Mouse (Mus musculus): ENCODE data around the gene Cldn1. TPM values are rescaled to one million over a fixed set of nuclear protein-coding genes. Genes with fewer than 3 reads are reported as not detected.

Gene Cldn1
- polyA plus RNA-seq, 1 experiment = 2.9 TPM

- no peaks in the 10 kb centered on the region; the same call in 1 of the 2 replicates for H3K4me1 ChIP-seq (ENCODE audit: control insufficient read depth, insufficient read depth, insufficient read length, low read length)
- H3K4me3 ChIP-seq (ENCODE audit: insufficient read depth, low read depth, low read length) = no peak overlapping the region
- no peak overlapping the region for H3K27ac ChIP-seq (replicated peaks; ENCODE audit: low read depth, low read length)
Observed at GRCm38 (mm10) chr16:26357863-26358780, 13.5 kb downstream of the Cldn1 start.

- H3K4me1 ChIP-seq (ENCODE audit: control insufficient read depth, insufficient read depth, insufficient read length, low read length) = no peaks in the 10 kb centered on the region; the same call in 1 of the 2 replicates
- H3K4me3 ChIP-seq (ENCODE audit: insufficient read depth, low read depth, low read length) = no peak overlapping the region
- no peak overlapping the region for H3K27ac ChIP-seq (replicated peaks; ENCODE audit: low read depth, low read length)
Observed at GRCm38 (mm10) chr16:26355513-26355912, 16.1 kb downstream of the Cldn1 start.

- no peaks in the 10 kb centered on the region for H3K4me1 ChIP-seq (ENCODE audit: control insufficient read depth, insufficient read depth, insufficient read length, low read length)
- H3K27ac ChIP-seq (replicated peaks; ENCODE audit: low read depth, low read length) = no peak overlapping the region
- no peak overlapping the region for H3K4me3 ChIP-seq (ENCODE audit: insufficient read depth, low read depth, low read length)
Observed at GRCm38 (mm10) chr16:26350786-26351185, 20.9 kb downstream of the Cldn1 start.

- no peak overlapping the region for H3K4me3 ChIP-seq (ENCODE audit: insufficient read depth, low read depth, low read length)
- H3K27ac ChIP-seq (replicated peaks; ENCODE audit: low read depth, low read length) = no peak overlapping the region
Observed at GRCm38 (mm10) chr16:26348809-26349208, 22.8 kb downstream of the Cldn1 start.

GRCm38 (mm10) chr16:26316281-26316680 is 55.4 kb downstream of the Cldn1 start:
- H3K4me3 ChIP-seq (ENCODE audit: insufficient read depth, low read depth, low read length) = no peak overlapping the region
- no peak overlapping the region for H3K27ac ChIP-seq (replicated peaks; ENCODE audit: low read depth, low read length)
- H3K4me1 ChIP-seq (ENCODE audit: control insufficient read depth, insufficient read depth, insufficient read length, low read length) = no peaks in the 10 kb centered on the region

More at GRCm38 (mm10) chr16:26348809-26349208, 22.8 kb downstream of the Cldn1 start:
- no peaks in the 10 kb centered on the region for H3K4me1 ChIP-seq (ENCODE audit: control insufficient read depth, insufficient read depth, insufficient read length, low read length)

GRCm38 (mm10) chr16:26314815-26315214 is 56.8 kb downstream of the Cldn1 start:
- Histone ChIP-seq H3K27ac (replicated peaks; ENCODE audit: low read depth, low read length) (no peak overlapping the region), H3K4me1 (ENCODE audit: control insufficient read depth, insufficient read depth, insufficient read length, low read length) (no peaks in the 10 kb centered on the region), H3K4me3 (ENCODE audit: insufficient read depth, low read depth, low read length) (no peak overlapping the region)

GRCm38 (mm10) chr16:26309402-26309801 is 62.2 kb downstream of the Cldn1 start:
- H3K4me3 ChIP-seq (ENCODE audit: insufficient read depth, low read depth, low read length) = no peak overlapping the region
- no peak overlapping the region for H3K27ac ChIP-seq (replicated peaks; ENCODE audit: low read depth, low read length)
- H3K4me1 ChIP-seq (ENCODE audit: control insufficient read depth, insufficient read depth, insufficient read length, low read length) = no peaks in the 10 kb centered on the region

Other genes starting within 250 kb of the Cldn1 start
- gene Cldn16, start 91.3 kb upstream of the Cldn1 start, polyA plus RNA-seq (2012; ENCODE audit: insufficient read depth, insufficient read length, missing spikeins) = not detected in 2 replicates
- gene Tmem207, start 154.9 kb upstream of the Cldn1 start, polyA plus RNA-seq (2012; ENCODE audit: insufficient read depth, insufficient read length, missing spikeins) = not detected in 2 replicates
- 1.3 and 1.8 TPM in 2 replicates for gene Il1rap, start 209.9 kb upstream of the Cldn1 start, polyA plus RNA-seq (2012; ENCODE audit: insufficient read depth, insufficient read length, missing spikeins)

Data from brown adipose tissue, adult 24 weeks (tissue).